Mouse (Mus musculus): Measurements from ENCODE around the gene Akap13. TPM values are rescaled to one million over a fixed set of nuclear protein-coding genes. Genes with fewer than 3 reads are reported as not detected.

Akap13 gene
- polyA plus RNA-seq, 1 experiment from 2014 or later, result 42.6 TPM

GRCm38 (mm10) chr7:75550791-75551336 lies 95.5 kb downstream of the Akap13 start:
- Histone ChIP-seq H3K4me1 (peaks cover 18% of the 10 kb centered on the region), H3K4me2 (no peak overlapping the region), H3K36me3 (no peaks in the 10 kb centered on the region), H3K27ac (no peak overlapping the region), H3K9ac (no peak overlapping the region), H3K27me3 (no peaks in the 10 kb centered on the region), H3K9me3 (no peaks in the 10 kb centered on the region), H3K4me3 (no peak overlapping the region)
- 83% methylated on average over 6 of the region's 6 CpGs for WGBS
- no peak for ATAC-seq (ENCODE audit: insufficient number of reproducible peaks, low FRiP score, low TSS enrichment, low read depth)

- 68% methylated on average over 8 of the region's 8 CpGs for WGBS
- Histone ChIP-seq H3K9ac (no peak overlapping the region), H3K4me1 (peaks cover 21% of the 10 kb centered on the region), H3K9me3 (no peaks in the 10 kb centered on the region), H3K4me2 (no peak overlapping the region), H3K36me3 (no peaks in the 10 kb centered on the region), H3K27ac (no peak overlapping the region), H3K27me3 (no peaks in the 10 kb centered on the region), H3K4me3 (no peak overlapping the region)
- no peak for ATAC-seq (ENCODE audit: insufficient number of reproducible peaks, low FRiP score, low TSS enrichment, low read depth)
Observed at GRCm38 (mm10) chr7:75553002-75553666, 97.8 kb downstream of the Akap13 start.

GRCm38 (mm10) chr7:75553667-75554045 lies 98.3 kb downstream of the Akap13 start:
- ATAC-seq (ENCODE audit: insufficient number of reproducible peaks, low FRiP score, low TSS enrichment, low read depth), result no peak
- peak overlapping the region; percentile 38; the same call in 1 of the 2 replicates for H3K27ac ChIP-seq
- H3K4me2 ChIP-seq, result no peak overlapping the region
- no peaks in the 10 kb centered on the region for H3K36me3 ChIP-seq
- H3K9me3 ChIP-seq, result no peaks in the 10 kb centered on the region
- H3K4me3 ChIP-seq, result no peak overlapping the region
- peaks cover 26% of the 10 kb centered on the region for H3K4me1 ChIP-seq
- no peaks in the 10 kb centered on the region for H3K27me3 ChIP-seq
- H3K9ac ChIP-seq, result no peak overlapping the region

GRCm38 (mm10) chr7:75554065-75554464 lies 98.7 kb downstream of the Akap13 start:
- H3K27me3 ChIP-seq, result no peaks in the 10 kb centered on the region
- peaks cover 30% of the 10 kb centered on the region for H3K4me1 ChIP-seq
- no peaks in the 10 kb centered on the region for H3K36me3 ChIP-seq
- no peak overlapping the region for H3K4me2 ChIP-seq
- H3K9ac ChIP-seq, result no peak overlapping the region
- H3K27ac ChIP-seq, result peak overlapping the region; percentile 38; the same call in 1 of the 2 replicates
- H3K9me3 ChIP-seq, result no peaks in the 10 kb centered on the region
- ATAC-seq (ENCODE audit: insufficient number of reproducible peaks, low FRiP score, low TSS enrichment, low read depth), result no peak
- no peak overlapping the region for H3K4me3 ChIP-seq

- Histone ChIP-seq H3K4me2 (no peak overlapping the region), H3K4me1 (peaks cover 30% of the 10 kb centered on the region), H3K36me3 (no peaks in the 10 kb centered on the region), H3K4me3 (no peak overlapping the region), H3K27ac (no peak overlapping the region), H3K9me3 (no peaks in the 10 kb centered on the region), H3K27me3 (no peaks in the 10 kb centered on the region), H3K9ac (no peak overlapping the region)
- ATAC-seq (ENCODE audit: insufficient number of reproducible peaks, low FRiP score, low TSS enrichment, low read depth), result no peak
- WGBS, result 52% methylated on average over 6 of the region's 6 CpGs
Observed at GRCm38 (mm10) chr7:75555940-75556339, 100.6 kb downstream of the Akap13 start.

GRCm38 (mm10) chr7:75558225-75558624 lies 102.9 kb downstream of the Akap13 start:
- 57% methylated on average over 1 of the region's 1 CpGs for WGBS
- H3K27ac ChIP-seq, result 0 out of 2 replicates have a peak overlapping the region, but pooled peaks have one; percentile 51
- H3K4me3 ChIP-seq, result no peak overlapping the region
- ATAC-seq (ENCODE audit: insufficient number of reproducible peaks, low FRiP score, low TSS enrichment, low read depth), result no peak
- no peaks in the 10 kb centered on the region for H3K9me3 ChIP-seq
- H3K9ac ChIP-seq, result no peak overlapping the region
- no peaks in the 10 kb centered on the region for H3K27me3 ChIP-seq
- H3K4me2 ChIP-seq, result no peak overlapping the region
- H3K36me3 ChIP-seq, result no peaks in the 10 kb centered on the region
- H3K4me1 ChIP-seq, result peaks cover 25% of the 10 kb centered on the region

GRCm38 (mm10) chr7:75559119-75559518 lies 103.8 kb downstream of the Akap13 start:
- ATAC-seq (ENCODE audit: insufficient number of reproducible peaks, low FRiP score, low TSS enrichment, low read depth), result no peak
- peak overlapping the region; percentile 28 for H3K27ac ChIP-seq

GRCm38 (mm10) chr7:75559915-75560314 lies 104.6 kb downstream of the Akap13 start:
- no peak overlapping the region for H3K4me3 ChIP-seq
- no peaks in the 10 kb centered on the region for H3K27me3 ChIP-seq
- H3K27ac ChIP-seq, result no peak overlapping the region
- 80% methylated on average over 4 of the region's 4 CpGs for WGBS
- H3K36me3 ChIP-seq, result no peaks in the 10 kb centered on the region
- no peak overlapping the region for H3K4me2 ChIP-seq
- H3K9me3 ChIP-seq, result no peaks in the 10 kb centered on the region
- ATAC-seq (ENCODE audit: insufficient number of reproducible peaks, low FRiP score, low TSS enrichment, low read depth), result no peak
- H3K4me1 ChIP-seq, result peaks cover 23% of the 10 kb centered on the region
- no peak overlapping the region for H3K9ac ChIP-seq

More at GRCm38 (mm10) chr7:75559119-75559518, 103.8 kb downstream of the Akap13 start:
- no peaks in the 10 kb centered on the region for H3K27me3 ChIP-seq
- H3K9me3 ChIP-seq, result no peaks in the 10 kb centered on the region
- no peak overlapping the region for H3K4me3 ChIP-seq
- 13% methylated on average over 4 of the region's 4 CpGs for WGBS
- H3K9ac ChIP-seq, result no peak overlapping the region
- H3K4me1 ChIP-seq, result peaks cover 23% of the 10 kb centered on the region
- H3K4me2 ChIP-seq, result no peak overlapping the region
- no peaks in the 10 kb centered on the region for H3K36me3 ChIP-seq

GRCm38 (mm10) chr7:75560566-75560965 lies 105.2 kb downstream of the Akap13 start:
- Histone ChIP-seq H3K27ac (no peak overlapping the region), H3K27me3 (no peaks in the 10 kb centered on the region), H3K4me3 (no peak overlapping the region), H3K4me2 (no peak overlapping the region), H3K36me3 (no peaks in the 10 kb centered on the region), H3K4me1 (peaks cover 21% of the 10 kb centered on the region), H3K9ac (no peak overlapping the region), H3K9me3 (no peaks in the 10 kb centered on the region)
- 89% methylated on average over 2 of the region's 2 CpGs for WGBS
- no peak for ATAC-seq (ENCODE audit: insufficient number of reproducible peaks, low FRiP score, low TSS enrichment, low read depth)

- no peaks in the 10 kb centered on the region for H3K27me3 ChIP-seq
- H3K9ac ChIP-seq, result no peak overlapping the region
- no peaks in the 10 kb centered on the region for H3K36me3 ChIP-seq
- no peak overlapping the region for H3K4me2 ChIP-seq
- H3K4me1 ChIP-seq, result peaks cover 18% of the 10 kb centered on the region
- WGBS, result 87% methylated on average over 1 of the region's 1 CpGs
- ATAC-seq (ENCODE audit: insufficient number of reproducible peaks, low FRiP score, low TSS enrichment, low read depth), result no peak
- no peak overlapping the region for H3K4me3 ChIP-seq
- no peaks in the 10 kb centered on the region for H3K9me3 ChIP-seq
- H3K27ac ChIP-seq, result no peak overlapping the region
Observed at GRCm38 (mm10) chr7:75561134-75561533, 105.8 kb downstream of the Akap13 start.

GRCm38 (mm10) chr7:75568276-75568675 lies 112.9 kb downstream of the Akap13 start:
- Histone ChIP-seq H3K4me3 (no peak overlapping the region), H3K9ac (no peak overlapping the region), H3K36me3 (0 out of 2 replicates have a peak, but pooled peaks cover 5% of the 10 kb centered on the region), H3K27me3 (no peaks in the 10 kb centered on the region), H3K4me2 (no peak overlapping the region), H3K27ac (no peak overlapping the region), H3K4me1 (no peaks in the 10 kb centered on the region), H3K9me3 (no peaks in the 10 kb centered on the region)
- ATAC-seq (ENCODE audit: insufficient number of reproducible peaks, low FRiP score, low TSS enrichment, low read depth), result no peak
- WGBS, result 84% methylated on average over 4 of the region's 4 CpGs

GRCm38 (mm10) chr7:75568883-75569282 lies 113.5 kb downstream of the Akap13 start:
- H3K9me3 ChIP-seq, result no peaks in the 10 kb centered on the region
- H3K4me1 ChIP-seq, result no peaks in the 10 kb centered on the region
- H3K36me3 ChIP-seq, result 0 out of 2 replicates have a peak, but pooled peaks cover 5% of the 10 kb centered on the region
- no peak overlapping the region for H3K4me3 ChIP-seq
- H3K27me3 ChIP-seq, result no peaks in the 10 kb centered on the region
- no peak overlapping the region for H3K9ac ChIP-seq
- no peak overlapping the region for H3K4me2 ChIP-seq
- H3K27ac ChIP-seq, result no peak overlapping the region
- no peak for ATAC-seq (ENCODE audit: insufficient number of reproducible peaks, low FRiP score, low TSS enrichment, low read depth)
